Mouse (Mus musculus) thymus, adult 2 months (tissue): ENCODE data around the gene Kndc1.

Source experiments
- CTCF ChIP-seq: fragments of 200-500 bp; IDR thresholded peaks from 2 replicates; pipeline ENCODE4 v1.5.1; 2012; ENCODE audit warnings: mild to moderate bottlenecking, control low read depth, low read length, moderate library complexity, borderline replicate concordance; ENCODE audit not compliant: control insufficient read depth, poor library complexity, insufficient read depth; ENCODE audit errors: extremely low read depth
- POLR2A ChIP-seq: fragments of 200-500 bp; IDR thresholded peaks from 2 replicates; pipeline ENCODE4 v1.6.1; 2012; ENCODE audit warnings: mild to moderate bottlenecking, low read length, control low read depth, moderate library complexity; ENCODE audit not compliant: control insufficient read depth, poor library complexity, insufficient read depth; ENCODE audit errors: extremely low read depth

DNA sequence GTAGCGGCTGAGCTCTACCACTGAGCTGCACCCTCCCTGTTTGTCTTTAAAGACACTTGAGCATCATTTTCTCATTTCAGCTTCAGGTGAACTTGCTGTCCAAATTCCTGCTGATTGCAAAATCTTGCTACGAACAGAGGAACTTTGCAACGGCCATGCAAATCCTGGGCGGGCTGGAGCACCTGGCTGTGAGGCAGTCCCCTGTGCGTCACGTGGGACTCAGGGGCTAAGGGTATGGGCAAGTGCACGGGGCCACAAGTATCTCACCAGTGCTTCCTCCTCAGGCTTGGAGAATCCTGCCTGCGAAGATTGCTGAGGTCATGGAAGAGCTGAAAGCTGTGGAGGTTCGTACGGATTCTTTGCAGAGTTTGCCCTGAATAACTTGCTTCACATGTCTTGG lies 42.2 kb downstream of the Kndc1 start:
- TF ChIP-seq CTCF: no peak
- TF ChIP-seq POLR2A: no peak
